Mouse (Mus musculus) cerebellum, adult 9-10 months (tissue): ENCODE results near the gene Mpz.

Source experiments
- DNase-seq: peaks from one replicate; pipeline ENCODE4 v3.0.0; 2022

Gene Mpz

GRCm38 (mm10) chr1:171149974-171150760 lies at the start of gene Mpz, which contains the start of gene Sdhc:
Gene Mpz, plus strand, starts transcription at chr1:171150711.
Gene Sdhc, minus strand, starts transcription at chr1:171150603.
- DNase-seq, result peak; percentile 97

- peak; percentile 41 for DNase-seq
Observed at GRCm38 (mm10) chr1:171101033-171101432, 49.5 kb upstream of the Mpz start.

- peak; percentile 92 for DNase-seq
Observed at GRCm38 (mm10) chr1:171101733-171102546, 48.6 kb upstream of the Mpz start.

GRCm38 (mm10) chr1:171102547-171103177 lies 47.8 kb upstream of the Mpz start:
- DNase-seq, result peak; percentile 92

DNA sequence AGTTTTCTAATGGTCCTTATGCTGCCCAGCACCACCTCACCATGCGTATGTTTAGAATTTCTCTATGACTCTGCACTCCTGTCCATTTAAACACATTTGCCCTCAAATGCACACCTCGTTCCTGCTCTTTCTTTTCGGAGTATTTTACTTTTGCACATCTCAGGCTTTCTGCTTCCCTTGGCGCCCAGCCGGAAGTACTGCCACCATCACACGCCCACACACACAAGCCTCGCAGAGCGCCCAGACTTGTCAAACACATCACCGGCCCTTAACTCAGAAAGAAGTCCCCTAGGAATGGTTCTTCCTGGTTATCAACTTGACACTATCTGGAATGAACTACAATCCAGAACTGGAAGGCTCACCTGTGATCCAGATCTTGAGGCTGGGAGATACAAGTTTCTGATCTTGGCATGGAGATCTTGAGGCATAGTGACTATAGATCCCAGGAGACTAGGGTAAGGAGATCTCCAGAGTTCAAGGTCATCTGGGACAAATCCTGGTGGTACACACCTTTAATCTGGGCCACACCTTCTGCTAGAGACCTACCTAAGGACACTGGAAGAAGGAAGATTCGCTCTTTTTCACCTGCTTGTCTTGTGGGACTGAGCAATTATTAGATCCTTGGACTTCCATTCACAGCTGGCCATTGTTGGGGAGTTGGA lies 47.2 kb upstream of the Mpz start:
- DNase-seq, result peak; percentile 42

DNA sequence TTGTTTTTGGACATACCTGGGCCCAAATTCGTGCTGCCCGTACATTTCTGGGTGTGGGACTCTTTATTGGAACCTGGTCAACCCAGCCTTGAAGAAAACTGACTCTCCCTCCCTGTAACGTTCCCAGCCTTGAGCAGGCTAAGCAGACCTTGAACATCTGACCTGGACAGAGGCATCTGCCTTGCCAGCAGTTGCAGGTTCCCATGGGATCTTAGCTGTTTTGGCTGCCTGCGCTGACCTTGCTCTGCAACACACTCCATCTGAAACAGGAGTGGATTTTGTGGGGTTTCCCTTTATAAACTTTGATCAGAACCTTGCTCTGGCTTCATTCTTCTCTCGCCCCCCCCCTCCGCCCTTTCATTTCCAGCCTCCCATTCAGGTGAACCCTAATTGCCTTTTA lies 45.3 kb upstream of the Mpz start:
- no peak for DNase-seq

- no peak for DNase-seq
Observed at GRCm38 (mm10) chr1:171109620-171110019, 40.9 kb upstream of the Mpz start.

DNA sequence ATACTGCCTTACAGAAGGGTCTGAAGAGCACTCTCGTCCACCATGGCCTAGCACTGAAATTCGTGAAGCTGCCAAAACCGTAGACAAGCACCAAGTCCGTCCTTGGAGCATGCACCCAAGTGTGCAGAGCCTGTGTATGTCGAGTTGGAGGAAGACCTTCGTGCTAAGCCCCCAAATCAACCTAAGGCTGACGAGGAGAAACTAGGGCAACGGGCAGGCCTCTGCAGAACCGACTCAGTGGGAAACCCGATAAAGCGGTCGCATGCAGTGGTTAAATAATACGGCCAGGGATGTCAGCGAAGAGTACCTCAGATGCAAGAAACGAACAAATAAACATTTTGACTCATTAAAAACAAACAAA lies 39.9 kb upstream of the Mpz start:
- DNase-seq, result no peak

DNA sequence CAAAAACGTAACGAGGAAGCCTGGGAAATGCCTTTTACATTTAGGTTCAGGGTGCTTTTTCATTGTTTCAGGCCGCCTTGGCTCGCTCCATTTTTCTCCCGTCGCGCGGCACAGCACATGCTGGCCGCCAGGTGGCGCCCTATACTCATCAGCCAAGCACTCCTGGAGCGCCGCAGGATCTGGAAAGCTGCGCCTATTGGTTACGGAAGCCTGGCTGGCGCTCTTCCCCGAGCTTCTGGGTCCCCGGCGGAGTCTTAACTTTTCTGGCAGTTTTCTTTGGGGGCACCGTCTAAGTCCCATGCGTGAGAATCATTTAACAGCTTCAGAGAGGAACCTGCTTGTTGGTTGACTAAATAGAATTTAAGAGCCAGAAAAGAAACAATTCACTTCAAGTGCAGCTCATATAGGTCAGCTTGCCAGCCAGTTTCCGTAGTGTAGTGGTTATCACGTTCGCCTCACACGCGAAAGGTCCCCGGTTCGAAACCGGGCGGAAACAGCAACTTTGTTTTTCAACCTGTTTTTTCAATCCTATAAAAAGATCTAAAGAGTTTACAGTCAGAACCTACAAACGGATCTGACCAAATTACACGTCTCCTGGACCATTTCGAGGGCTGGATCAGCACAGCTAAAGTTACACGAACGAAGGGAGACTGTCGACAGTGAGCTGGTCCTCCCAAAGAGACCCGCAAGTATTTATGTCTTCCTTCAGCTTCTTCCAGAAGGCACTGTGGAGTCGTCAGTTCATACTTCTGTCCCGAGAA lies 39.3 kb upstream of the Mpz start:
- DNase-seq, result peak; percentile 98

GRCm38 (mm10) chr1:171111781-171112575 lies 38.5 kb upstream of the Mpz start:
- peak; percentile 61 for DNase-seq

GRCm38 (mm10) chr1:171112986-171113385 lies 37.5 kb upstream of the Mpz start:
- peak; percentile 42 for DNase-seq

DNA sequence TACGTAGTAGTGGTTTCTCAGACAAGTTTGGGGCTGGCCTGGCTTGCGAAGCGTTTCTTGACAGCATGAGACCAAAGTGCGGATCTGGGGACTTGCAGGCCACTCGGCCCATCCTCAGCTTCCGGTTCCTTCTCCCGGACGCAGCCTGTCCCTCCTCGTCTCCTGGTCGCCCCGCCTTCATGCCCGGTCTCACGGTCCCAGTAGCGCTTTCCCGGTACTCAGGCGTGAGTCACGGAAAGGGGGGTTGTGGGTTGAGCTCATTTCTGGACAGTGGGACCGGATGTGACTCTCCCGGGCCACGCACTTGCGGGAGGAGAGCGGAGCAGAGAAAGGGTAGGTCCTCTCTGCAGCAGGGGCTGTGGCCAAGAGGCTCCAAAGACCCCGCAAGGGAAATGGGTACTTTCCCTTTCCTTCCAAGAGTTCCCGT lies 36.6 kb upstream of the Mpz start, which contains the start of gene Cfap126:
TSS of gene Cfap126 (plus strand) at position 46 of the 427 bp plus-strand sequence.
- peak; percentile 81 for DNase-seq

DNA sequence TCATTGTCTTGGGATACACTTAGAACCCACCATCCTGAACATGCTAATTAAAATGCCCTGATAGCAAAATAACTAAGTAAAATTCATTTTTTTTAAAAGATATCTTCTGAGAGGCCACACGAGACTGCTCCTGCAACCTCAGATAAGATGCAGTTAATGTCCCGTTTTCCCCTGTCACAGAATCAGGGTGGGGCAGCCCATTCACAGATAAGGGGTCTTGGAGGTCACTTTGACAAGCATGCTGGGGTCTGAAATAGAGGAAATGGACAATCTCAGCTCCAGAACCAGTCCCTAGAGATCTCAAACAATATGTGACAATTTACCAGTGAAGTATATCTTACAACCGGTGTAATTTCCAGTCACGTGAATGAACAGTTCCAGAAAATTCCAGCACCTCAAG lies 34.2 kb upstream of the Mpz start:
- no peak for DNase-seq

- peak; percentile 89 for DNase-seq
Observed at GRCm38 (mm10) chr1:171118269-171118684, 32.2 kb upstream of the Mpz start.

DNA sequence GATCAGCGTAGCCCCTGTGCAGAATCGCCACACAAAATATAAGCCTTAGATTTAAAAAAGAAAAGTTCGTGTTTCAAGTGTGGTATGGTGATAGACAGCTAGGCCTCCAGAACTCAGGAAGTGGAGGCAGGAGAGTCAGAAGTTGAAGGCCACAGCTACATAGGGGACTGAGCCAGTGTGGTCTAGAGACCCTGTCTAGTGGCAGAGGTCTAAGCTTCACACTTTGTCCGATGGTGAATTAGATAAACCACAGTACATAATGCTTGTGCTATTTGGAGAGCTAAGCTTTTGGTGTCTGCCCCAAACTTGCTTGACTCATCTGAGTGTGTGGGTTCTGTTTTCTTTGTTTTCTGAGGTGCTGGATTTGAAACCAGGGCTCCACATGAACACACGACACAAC lies 31.5 kb upstream of the Mpz start:
- DNase-seq, result no peak

DNA sequence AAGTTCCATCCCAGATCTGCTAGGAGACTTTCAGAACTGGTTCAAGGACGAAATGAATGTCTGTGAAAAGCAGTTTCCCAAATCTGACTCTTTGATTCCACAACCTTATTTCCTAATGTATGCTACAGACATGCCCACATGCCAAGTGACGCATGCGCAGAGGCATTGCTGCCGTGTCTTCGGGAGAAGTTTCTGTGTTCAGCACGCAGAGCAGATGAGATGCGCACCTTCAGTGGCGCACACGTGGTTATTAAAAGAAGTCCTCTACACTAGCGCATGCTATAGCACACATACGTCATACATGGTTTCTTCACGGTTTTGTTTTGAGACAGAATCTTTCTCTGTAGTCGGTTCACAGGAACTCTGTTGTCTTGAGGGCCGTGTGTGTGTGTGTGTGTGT lies 31.1 kb upstream of the Mpz start:
- no peak for DNase-seq

GRCm38 (mm10) chr1:171120893-171121292 lies 29.6 kb upstream of the Mpz start:
- DNase-seq, result no peak

DNA sequence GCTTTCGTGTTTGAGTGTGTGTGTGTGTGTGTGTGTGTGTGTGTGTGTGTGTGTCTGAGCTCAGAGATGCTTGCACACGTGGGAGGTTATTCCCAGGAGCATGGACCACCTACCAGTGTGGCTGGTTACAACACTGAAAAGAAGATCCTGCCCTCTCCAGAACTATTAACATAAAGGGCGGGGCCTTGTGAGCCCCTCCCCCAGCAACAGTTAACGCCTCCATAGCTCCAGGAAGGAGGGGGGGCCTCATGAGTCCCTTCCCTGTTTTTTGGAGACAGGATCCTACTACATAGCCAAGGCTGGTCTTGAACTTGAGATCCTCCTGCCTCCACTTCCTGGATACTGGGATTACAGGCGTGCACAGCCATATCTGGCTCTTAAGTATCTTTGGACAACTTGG lies 28.7 kb upstream of the Mpz start:
- no peak for DNase-seq

DNA sequence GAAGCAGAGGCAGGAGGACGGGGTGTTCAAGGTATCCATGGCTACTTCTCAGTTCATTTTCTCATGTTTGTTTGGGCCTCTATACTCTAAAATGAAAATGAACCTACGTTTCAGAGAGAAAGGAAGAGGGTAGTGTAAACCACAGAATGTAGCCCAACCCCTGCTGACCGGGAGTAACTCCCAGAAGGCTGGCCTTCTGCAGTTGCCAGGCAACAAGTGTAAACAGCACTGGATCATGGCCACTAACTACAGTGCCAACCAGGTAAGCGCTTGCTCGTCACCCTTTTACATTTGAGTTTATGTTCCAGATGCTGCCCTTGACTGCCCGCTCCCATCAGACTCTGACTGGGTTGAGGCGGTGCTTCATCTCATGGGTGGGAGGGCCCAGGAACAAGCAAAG lies 27.6 kb upstream of the Mpz start:
- no peak for DNase-seq

GRCm38 (mm10) chr1:171124398-171124797 lies 26.1 kb upstream of the Mpz start:
- DNase-seq, result no peak

GRCm38 (mm10) chr1:171129251-171129650 lies 21.3 kb upstream of the Mpz start:
- DNase-seq, result no peak
